Mouse (Mus musculus) ES-Bruce4 (cell line): Measurements from ENCODE around the gene Crygb. TPM values are rescaled to one million over a fixed set of nuclear protein-coding genes. Genes with fewer than 3 reads are reported as not detected.

Experiments used
- H3K27ac ChIP-seq: 2 replicates; pipeline ENCODE4 v1.5.1; 2012; ENCODE audit warnings: low read length, inconsistent platforms; ENCODE audit not compliant: insufficient read depth
- H3K27me3 ChIP-seq: 2 replicates; pipeline ENCODE4 v1.6.1; 2012; ENCODE audit warnings: mild to moderate bottlenecking, low read length, inconsistent platforms; ENCODE audit not compliant: control insufficient read depth, poor library complexity, insufficient read depth, severe bottlenecking
- H3K36me3 ChIP-seq: 2 replicates; pipeline ENCODE4 v1.6.1; 2012; ENCODE audit warnings: inconsistent platforms, mild to moderate bottlenecking, low read length, moderate library complexity; ENCODE audit not compliant: control insufficient read depth, poor library complexity, insufficient read depth, severe bottlenecking
- H3K4me1 ChIP-seq: one replicate; pipeline ENCODE4 v1.8.1; 2011; ENCODE audit warnings: low read length; ENCODE audit not compliant: control insufficient read depth, insufficient read depth
- H3K4me3 ChIP-seq: 2 replicates; pipeline ENCODE4 v1.5.1; 2011; ENCODE audit warnings: low read depth, mild to moderate bottlenecking, low read length
- H3K9ac ChIP-seq: 2 replicates; pipeline ENCODE4 v1.6.1; 2012; ENCODE audit warnings: low read depth, mild to moderate bottlenecking, inconsistent platforms; ENCODE audit not compliant: poor library complexity, severe bottlenecking
- H3K9me3 ChIP-seq: replicated peaks from 2 replicates; pipeline ENCODE4 v1.6.1; 2012; ENCODE audit warnings: mild to moderate bottlenecking, low read length, inconsistent platforms; ENCODE audit not compliant: control insufficient read depth, poor library complexity, insufficient read depth, severe bottlenecking
- CTCF ChIP-seq: IDR thresholded peaks from one replicate; pipeline ENCODE4 v1.8.1; 2011; ENCODE audit warnings: low read depth, low read length
- EP300 ChIP-seq: IDR thresholded peaks from 2 replicates; pipeline ENCODE4 v1.6.1; 2011; ENCODE audit warnings: low read depth, low read length; ENCODE audit not compliant: insufficient read depth
- POLR2A ChIP-seq: IDR thresholded peaks from one replicate; pipeline ENCODE4 v1.8.1; 2011; ENCODE audit warnings: low read length; ENCODE audit not compliant: insufficient read depth
- polyA plus RNA-seq: library from polyadenylated mRNA; stranded (reverse); fragments of >200 nt; gene quantifications from 2 replicates; pipeline ENCODE4 v1.2.4, GENCODE M21; 2011; ENCODE audit warnings: low read depth; ENCODE audit not compliant: missing spikeins, insufficient read depth, insufficient read length

Gene Crygb
- polyA plus RNA-seq, 1 experiment, result not detected

DNA sequence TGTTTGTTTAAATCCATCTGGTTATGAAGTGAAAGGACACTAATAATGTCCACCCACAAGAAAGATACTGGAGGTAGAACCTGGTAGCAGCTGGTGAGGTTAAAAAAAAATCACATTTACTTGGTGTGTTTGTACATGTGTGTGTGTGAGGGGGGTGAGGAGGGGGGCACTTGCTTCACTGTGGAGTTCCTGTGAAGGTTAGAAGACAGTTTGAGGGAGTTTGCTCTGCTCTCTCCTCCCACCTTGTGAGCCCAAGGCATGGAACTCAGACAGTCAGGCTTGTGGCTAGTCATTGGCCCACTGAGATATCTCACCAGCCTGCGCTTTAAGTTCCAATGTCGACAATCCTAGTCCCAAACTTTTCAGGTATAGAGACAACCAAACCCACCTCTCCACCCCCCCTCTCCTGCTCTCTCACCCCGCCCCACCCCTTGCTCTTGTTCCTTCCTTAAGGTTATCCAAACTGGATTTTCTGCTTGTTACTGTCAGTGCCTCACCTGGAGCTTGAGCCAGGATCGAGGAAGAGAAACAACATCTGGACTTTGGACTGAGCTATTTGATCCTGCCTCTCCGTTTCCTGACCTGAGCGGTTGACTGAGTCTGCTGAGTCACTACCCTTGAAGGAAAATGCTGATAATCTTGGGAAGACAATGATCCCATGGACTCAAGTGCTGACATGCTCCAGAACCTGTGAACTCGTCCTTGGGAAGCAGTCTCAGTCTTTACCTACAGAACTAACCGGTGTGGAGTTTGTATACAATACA, 36.2 kb upstream of the Crygb start:
- peak overlapping the region; percentile 51 for H3K27ac ChIP-seq
- H3K4me3 ChIP-seq, result no peak overlapping the region
- H3K27me3 ChIP-seq, result no peaks in the 10 kb centered on the region
- TF ChIP-seq POLR2A (no peak), CTCF (no peak), EP300 (0 out of 2 replicates have a peak, but pooled peaks have one; percentile 19)
- no peaks in the 10 kb centered on the region for H3K9me3 ChIP-seq
- peaks cover 4% of the 10 kb centered on the region for H3K4me1 ChIP-seq
- no peaks in the 10 kb centered on the region for H3K36me3 ChIP-seq
- H3K9ac ChIP-seq, result no peak overlapping the region

GRCm38 (mm10) chr1:65113536-65114172, 31.6 kb upstream of the Crygb start:
- H3K4me1 ChIP-seq, result peaks cover 4% of the 10 kb centered on the region
- H3K27ac ChIP-seq, result no peak overlapping the region
- no peak overlapping the region for H3K4me3 ChIP-seq
- H3K36me3 ChIP-seq, result no peaks in the 10 kb centered on the region
- H3K9ac ChIP-seq, result no peak overlapping the region
- H3K27me3 ChIP-seq, result no peaks in the 10 kb centered on the region
- TF ChIP-seq CTCF (no peak), POLR2A (no peak), EP300 (no peak)
- H3K9me3 ChIP-seq, result no peaks in the 10 kb centered on the region

DNA sequence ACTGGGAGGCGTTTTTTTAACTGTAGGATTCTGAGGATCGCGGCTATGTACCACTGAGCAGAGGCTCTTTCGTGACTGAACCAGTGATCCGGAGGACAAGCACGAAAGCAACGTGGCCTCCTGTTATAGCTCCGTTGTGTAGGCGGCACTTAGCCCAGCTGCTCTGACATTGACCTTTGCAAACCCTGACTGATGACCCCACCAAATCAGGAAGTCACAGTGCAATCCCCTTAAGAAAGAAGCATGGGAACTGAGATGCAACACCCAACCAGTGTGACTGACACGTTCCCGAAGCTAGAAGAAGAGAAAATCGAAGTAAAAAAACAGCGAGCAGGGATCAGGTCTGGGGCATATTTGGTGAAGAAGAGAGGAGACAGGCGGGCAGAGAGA, 30.7 kb upstream of the Crygb start:
- Histone ChIP-seq H3K4me3 (peak overlapping the region; percentile 23), H3K27ac (0 out of 2 replicates have a peak overlapping the region, but pooled peaks have one; percentile 29), H3K36me3 (no peaks in the 10 kb centered on the region), H3K27me3 (no peaks in the 10 kb centered on the region), H3K4me1 (peaks cover 3% of the 10 kb centered on the region), H3K9me3 (no peaks in the 10 kb centered on the region), H3K9ac (peak overlapping the region; percentile 49)
- TF ChIP-seq POLR2A, result no peak
- no peak for TF ChIP-seq CTCF
- no peak for TF ChIP-seq EP300

DNA sequence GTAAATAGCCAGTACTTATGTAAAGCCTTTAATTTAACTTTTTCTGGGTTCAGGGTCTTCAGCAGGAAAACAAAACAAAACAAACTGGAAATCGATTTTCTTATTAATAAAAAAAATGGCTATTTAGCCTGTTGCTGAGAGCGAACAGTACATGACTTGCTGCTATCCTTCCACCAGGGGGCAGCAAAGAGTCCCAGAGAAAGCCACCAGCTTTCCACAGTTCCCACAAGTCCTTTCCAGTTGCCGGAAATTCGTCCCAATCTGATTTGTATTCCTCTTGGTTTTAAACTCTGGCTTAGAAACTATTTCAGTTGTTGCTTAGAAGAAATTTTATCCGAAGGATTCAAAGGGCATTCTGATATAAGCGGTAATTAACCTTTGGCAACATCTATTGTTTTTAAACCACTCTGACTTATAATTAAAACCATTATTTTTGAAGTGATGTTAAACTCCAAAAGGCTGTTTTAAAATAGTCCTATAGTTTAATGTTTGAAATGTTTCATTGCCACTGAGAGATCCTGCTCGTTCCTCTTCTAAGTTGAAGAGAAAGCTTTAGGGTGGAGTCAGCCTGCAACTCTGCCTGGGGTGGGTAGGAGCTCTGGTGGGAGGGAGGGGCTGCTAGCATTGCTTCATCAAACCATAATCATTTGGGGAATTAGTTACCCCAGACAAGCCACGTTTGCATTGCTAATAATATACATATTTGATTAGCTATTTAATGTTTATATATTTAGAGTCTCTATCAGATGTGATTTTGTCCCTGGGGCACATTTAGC, 30.1 kb upstream of the Crygb start:
- no peaks in the 10 kb centered on the region for H3K36me3 ChIP-seq
- TF ChIP-seq POLR2A (no peak), CTCF (peak; percentile 75), EP300 (no peak)
- no peak overlapping the region for H3K27ac ChIP-seq
- H3K4me3 ChIP-seq, result no peak overlapping the region; the same call in 1 of the 2 replicates
- H3K9me3 ChIP-seq, result no peaks in the 10 kb centered on the region
- no peaks in the 10 kb centered on the region for H3K27me3 ChIP-seq
- H3K4me1 ChIP-seq, result peaks cover 3% of the 10 kb centered on the region
- peak overlapping the region; percentile 49 for H3K9ac ChIP-seq

DNA sequence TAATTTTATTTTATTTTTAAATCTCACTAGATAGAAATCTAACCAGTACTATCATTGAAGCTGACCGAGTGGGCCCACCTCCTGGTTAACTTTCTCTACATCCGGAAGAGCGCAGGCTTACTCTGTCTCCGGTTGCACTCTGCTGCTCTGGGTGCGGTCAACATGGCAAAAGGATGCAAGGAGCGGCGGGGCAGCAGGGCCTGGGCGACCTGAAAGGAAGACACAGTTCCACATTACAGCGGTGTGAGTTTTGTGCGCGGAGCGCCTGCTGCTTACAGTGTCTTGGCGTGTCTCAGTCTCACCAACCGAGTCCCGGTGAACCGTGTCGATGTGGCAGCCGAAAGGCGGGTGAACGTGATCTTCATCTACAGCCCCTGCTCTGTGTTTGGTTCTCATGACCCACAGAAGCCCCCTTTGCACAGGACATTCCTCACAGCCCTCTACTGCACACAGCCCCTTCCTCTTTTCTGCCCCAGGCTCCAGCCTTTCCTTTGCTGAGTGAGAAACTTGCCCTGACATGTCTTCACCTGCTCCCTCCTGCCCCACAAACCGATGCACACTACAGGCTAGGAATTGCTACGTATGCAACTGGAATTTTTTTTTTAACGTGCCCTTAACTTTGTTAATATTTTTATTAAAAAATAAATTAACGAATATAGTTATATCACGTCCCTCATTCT, 27.8 kb upstream of the Crygb start:
- Histone ChIP-seq H3K27me3 (no peaks in the 10 kb centered on the region), H3K4me3 (peak overlapping the region; percentile 68), H3K9me3 (no peaks in the 10 kb centered on the region), H3K36me3 (no peaks in the 10 kb centered on the region), H3K9ac (peak overlapping the region; percentile 54), H3K4me1 (peaks cover 3% of the 10 kb centered on the region), H3K27ac (peak overlapping the region; percentile 66)
- TF ChIP-seq POLR2A (peak; percentile 28), CTCF (no peak), EP300 (peak; percentile 59)
